Mouse (Mus musculus): ENCODE data around the gene Bcl11a.

GRCm38 (mm10) chr11:24102372-24102771 is 24.5 kb downstream of the Bcl11a start:
- TF ChIP-seq POLR2A (IDR thresholded peaks at IDR 0.05; ENCODE audit: control insufficient read depth, low read depth, low read length) (no peak), CTCF (IDR thresholded peaks at IDR 0.05; ENCODE audit: control insufficient read depth, insufficient read depth, insufficient replicate concordance, low read depth, low read length) (no peak)
